Mouse (Mus musculus) NIH3T3 (cell line): Measurements from ENCODE around the gene Kcnk16.

Experiments
- DNase-seq: peaks from one replicate; pipeline ENCODE4 v3.0.0-alpha.2; 2012; ENCODE audit warnings: low read depth

Kcnk16 gene

GRCm38 (mm10) chr14:20230063-20230491 is 38.9 kb downstream of the Kcnk16 start:
- DNase-seq, result no peak

GRCm38 (mm10) chr14:20229437-20229836 is 39.6 kb downstream of the Kcnk16 start:
- no peak for DNase-seq

- DNase-seq, result no peak
Observed at GRCm38 (mm10) chr14:20228336-20228735, 40.7 kb downstream of the Kcnk16 start.

GRCm38 (mm10) chr14:20226982-20227381 is 42.0 kb downstream of the Kcnk16 start:
- no peak for DNase-seq

- no peak for DNase-seq
Observed at GRCm38 (mm10) chr14:20226488-20226887, 42.5 kb downstream of the Kcnk16 start.

- DNase-seq, result no peak
Observed at GRCm38 (mm10) chr14:20225525-20225924, 43.5 kb downstream of the Kcnk16 start.

GRCm38 (mm10) chr14:20224576-20225218 is 44.3 kb downstream of the Kcnk16 start:
- no peak for DNase-seq

- peak; percentile 39 for DNase-seq
Observed at GRCm38 (mm10) chr14:20224163-20224562, 44.8 kb downstream of the Kcnk16 start.

GRCm38 (mm10) chr14:20223253-20223652 is 45.7 kb downstream of the Kcnk16 start:
- no peak for DNase-seq

- no peak for DNase-seq
Observed at GRCm38 (mm10) chr14:20221083-20221482, 47.9 kb downstream of the Kcnk16 start.

- no peak for DNase-seq
Observed at GRCm38 (mm10) chr14:20219849-20220248, 49.1 kb downstream of the Kcnk16 start.

GRCm38 (mm10) chr14:20217299-20217864 is 51.6 kb downstream of the Kcnk16 start:
- no peak for DNase-seq

- DNase-seq, result no peak
Observed at GRCm38 (mm10) chr14:20216561-20217298, 52.3 kb downstream of the Kcnk16 start.

GRCm38 (mm10) chr14:20215826-20216225 is 53.2 kb downstream of the Kcnk16 start:
- no peak for DNase-seq

GRCm38 (mm10) chr14:20214125-20214524 is 54.9 kb downstream of the Kcnk16 start:
- DNase-seq, result peak; percentile 66

- no peak for DNase-seq
Observed at GRCm38 (mm10) chr14:20211754-20212601, 57.0 kb downstream of the Kcnk16 start.
